Mouse (Mus musculus) lung, adult 10 weeks (tissue): Measurements from ENCODE around the gene Nfatc4. TPM values are rescaled to one million over a fixed set of nuclear protein-coding genes. Genes with fewer than 3 reads are reported as not detected.

Experiments
- polyA plus RNA-seq: library from polyadenylated mRNA; stranded (reverse); fragments of 350-450 nt; fragmentation: Illumina TruSeq; extraction: RNeasy Lipid Tissue Mini Kit (QIAGEN cat#74804); gene quantifications from one replicate; pipeline ENCODE4 v1.2.3, GENCODE M21; 2014; ENCODE audit warnings: low read depth, low replicate concordance; ENCODE audit not compliant: insufficient read depth

Nfatc4 gene
- 7.2 TPM for polyA plus RNA-seq

GRCm38 (mm10) chr14:55822991-55823762, at the start of gene Nfatc4:
Gene Nfatc4 (plus strand): TSS chr14:55823144.

DNA sequence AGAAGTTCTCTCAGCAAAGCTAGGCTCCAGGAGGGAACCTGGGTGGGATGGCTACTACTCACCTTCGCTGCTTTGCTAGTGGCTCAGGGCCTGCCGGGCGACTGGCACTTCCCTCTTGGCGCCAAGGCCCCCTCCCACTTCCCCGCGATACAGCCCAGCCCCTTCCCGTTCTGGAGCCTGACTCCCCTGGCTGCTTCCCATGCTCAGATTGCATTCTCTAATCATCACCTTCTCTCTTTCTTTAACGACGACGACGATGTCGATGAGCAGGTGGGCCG, 39.0 kb upstream of the Nfatc4 start, which contains the start of gene Adcy4:
Gene Adcy4 (minus strand): TSS at position 138 of the 278 bp plus-strand sequence.

GRCm38 (mm10) chr14:55788256-55789050, 34.5 kb upstream of the Nfatc4 start, which contains the start of gene Ripk3:
Gene Ripk3 (minus strand): TSS chr14:55788865.

GRCm38 (mm10) chr14:55853621-55854285, 30.8 kb downstream of the Nfatc4 start, which contains the start of gene Nynrin:
Gene Nynrin (plus strand): TSS chr14:55854010.

Other genes with a start within 250 kb of the Nfatc4 start
- gene Fitm1, start 247.5 kb upstream of the Nfatc4 start, polyA plus RNA-seq = 2.2 TPM
- gene Psme1, start 245.0 kb upstream of the Nfatc4 start, polyA plus RNA-seq = 221 TPM
- gene Emc9, start 237.8 kb upstream of the Nfatc4 start, polyA plus RNA-seq = 18.4 TPM
- 255 TPM for gene Psme2, start 232.0 kb upstream of the Nfatc4 start, polyA plus RNA-seq
- gene Rnf31, start 231.4 kb upstream of the Nfatc4 start, polyA plus RNA-seq = 18.9 TPM
- 29.5 TPM for gene Irf9, start 219.6 kb upstream of the Nfatc4 start, polyA plus RNA-seq
- gene Rec8, start 205.1 kb upstream of the Nfatc4 start, polyA plus RNA-seq = 6.0 TPM
- gene Ipo4, start 187.2 kb upstream of the Nfatc4 start, polyA plus RNA-seq = 21.4 TPM
- gene Gm49378, start 185.2 kb upstream of the Nfatc4 start, polyA plus RNA-seq = 0.34 TPM
- 41.1 TPM for gene Tm9sf1, start 179.3 kb upstream of the Nfatc4 start, polyA plus RNA-seq
- gene Tssk4, start 173.0 kb upstream of the Nfatc4 start, polyA plus RNA-seq = 0.25 TPM
- 36.9 TPM for gene Mdp1, start 162.6 kb upstream of the Nfatc4 start, polyA plus RNA-seq
- gene Gmpr2, start 151.2 kb upstream of the Nfatc4 start, polyA plus RNA-seq = 17.9 TPM
- 225 TPM for gene Nedd8, start 151.0 kb upstream of the Nfatc4 start, polyA plus RNA-seq
- 11.0 TPM for gene Tinf2, start 141.3 kb upstream of the Nfatc4 start, polyA plus RNA-seq
- gene Tgm1, start 109.2 kb upstream of the Nfatc4 start, polyA plus RNA-seq = 1.7 TPM
- gene Rabggta, start 100.9 kb upstream of the Nfatc4 start, polyA plus RNA-seq = 15.4 TPM
- gene Dhrs1, start 77.5 kb upstream of the Nfatc4 start, polyA plus RNA-seq = 57.6 TPM
- gene Nop9, start 77.5 kb upstream of the Nfatc4 start, polyA plus RNA-seq = 9.1 TPM
- 2.0 TPM for gene Cideb, start 64.7 kb upstream of the Nfatc4 start, polyA plus RNA-seq
- gene Ltb4r2, start 61.7 kb upstream of the Nfatc4 start, polyA plus RNA-seq = 0.17 TPM
- gene Ltb4r1, start 57.2 kb upstream of the Nfatc4 start, polyA plus RNA-seq = 3.9 TPM
- gene Adcy4, start 39.0 kb upstream of the Nfatc4 start, polyA plus RNA-seq = 32.6 TPM
- 7.7 TPM for gene Ripk3, start 34.3 kb upstream of the Nfatc4 start, polyA plus RNA-seq
- 2.9 TPM for gene Nynrin, start 30.9 kb downstream of the Nfatc4 start, polyA plus RNA-seq
- 0.04 TPM for gene Cbln3, start 61.2 kb downstream of the Nfatc4 start, polyA plus RNA-seq
- 10.6 TPM for gene Khnyn, start 61.8 kb downstream of the Nfatc4 start, polyA plus RNA-seq
- 34.3 TPM for gene Sdr39u1, start 77.1 kb downstream of the Nfatc4 start, polyA plus RNA-seq
- 4.9 TPM for gene Cma1, start 121.5 kb downstream of the Nfatc4 start, polyA plus RNA-seq
- gene Cma2, start 127.8 kb downstream of the Nfatc4 start, polyA plus RNA-seq = not detected
- not detected for gene Mcpt1, start 194.8 kb downstream of the Nfatc4 start, polyA plus RNA-seq
- not detected for gene Mcpt9, start 207.4 kb downstream of the Nfatc4 start, polyA plus RNA-seq
- gene Mcpt2, start 218.9 kb downstream of the Nfatc4 start, polyA plus RNA-seq = not detected
- 4.0 TPM for gene Mcpt4, start 239.2 kb downstream of the Nfatc4 start, polyA plus RNA-seq